Mouse (Mus musculus) MEL (cell line): ENCODE data around the gene Atp5l. TPM values are rescaled to one million over a fixed set of nuclear protein-coding genes. Genes with fewer than 3 reads are reported as not detected.

ENCODE experiments used
- DNase-seq: peaks from one replicate; pipeline ENCODE4 v3.0.0; 2011; ENCODE audit warnings: low read depth, low spot score
- H3K27ac ChIP-seq: 2 replicates; pipeline ENCODE4 v1.5.1; 2012; ENCODE audit warnings: low read depth, mild to moderate bottlenecking, control low read depth, low read length, moderate library complexity; ENCODE audit not compliant: control insufficient read depth
- H3K27me3 ChIP-seq, 2 experiments: fragments of 150-350 bp in 1 of 2; sonication (generic) in 1 of 2; 2 replicates each; pipeline ENCODE4 v1.6.1; 2012; ENCODE audit warnings: low read length in 2 of 2, mild to moderate bottlenecking in 2 of 2, improper control_type of control experiment in 1 of 2, moderate library complexity in 1 of 2; ENCODE audit not compliant: insufficient read depth in 2 of 2, control insufficient read depth in 1 of 2
- H3K36me3 ChIP-seq, 2 experiments: 2 replicates each; pipeline ENCODE4 v1.6.1; 2012 to 2014; ENCODE audit warnings: low read length in 2 of 2, improper control_type of control experiment in 1 of 2, inconsistent platforms in 1 of 2, mild to moderate bottlenecking in 1 of 2; ENCODE audit not compliant: insufficient read depth in 2 of 2, control insufficient read depth in 1 of 2
- H3K4me1 ChIP-seq, 2 experiments: fragments of 150-350 bp in 1 of 2; sonication (generic) in 1 of 2; 2 replicates each; pipeline ENCODE4 v1.6.1; 2012; ENCODE audit warnings: low read length in 2 of 2, improper control_type of control experiment in 1 of 2, mild to moderate bottlenecking in 1 of 2; ENCODE audit not compliant: insufficient read depth in 2 of 2, control insufficient read depth in 1 of 2
- H3K4me3 ChIP-seq, 2 experiments: fragments of 150-350 bp in 1 of 2; sonication (generic) in 1 of 2; 2 replicates each; pipeline ENCODE4 v1.5.1; 2012; ENCODE audit warnings: low read depth in 2 of 2, low read length in 2 of 2, mild to moderate bottlenecking in 2 of 2, moderate library complexity in 2 of 2, control low read depth in 1 of 2, improper control_type of control experiment in 1 of 2; ENCODE audit not compliant: control insufficient read depth in 1 of 2, insufficient read depth in 1 of 2
- H3K79me2 ChIP-seq: 2 replicates; pipeline ENCODE4 v1.6.1; 2012; ENCODE audit warnings: mild to moderate bottlenecking, low read length, moderate library complexity; ENCODE audit not compliant: control insufficient read depth, poor library complexity, insufficient read depth
- H3K9ac ChIP-seq: 2 replicates; pipeline ENCODE4 v1.6.1; 2012; ENCODE audit warnings: low read depth, mild to moderate bottlenecking, control low read depth, low read length, moderate library complexity; ENCODE audit not compliant: control insufficient read depth, poor library complexity, severe bottlenecking
- H3K9me3 ChIP-seq: fragments of 150-350 bp; sonication (generic); replicated peaks from 2 replicates; pipeline ENCODE4 v1.6.1; 2012; ENCODE audit warnings: mild to moderate bottlenecking, low read length, improper control_type of control experiment, moderate library complexity; ENCODE audit not compliant: insufficient read depth
- CHD1 ChIP-seq: IDR thresholded peaks from 2 replicates; pipeline ENCODE4 v1.6.1; 2012; ENCODE audit warnings: low read depth, mild to moderate bottlenecking, inconsistent platforms, low read length, improper control_type of control experiment
- CHD2 ChIP-seq: IDR thresholded peaks from 2 replicates; pipeline ENCODE4 v1.6.1; 2011; ENCODE audit warnings: low read length, improper control_type of control experiment
- CTCF ChIP-seq, 3 experiments: IDR thresholded peaks in 2 of 3; conservative IDR thresholded peaks in 1 of 3; 2 replicates each; pipeline ENCODE4 v1.5.1; 2011 to 2012; ENCODE audit warnings: low read length in 3 of 3, low read depth in 2 of 3, mild to moderate bottlenecking in 2 of 3, improper control_type of control experiment in 1 of 3, inconsistent platforms in 1 of 3, mixed read lengths in 1 of 3, moderate library complexity in 1 of 3; ENCODE audit not compliant: control insufficient read depth in 1 of 3, insufficient read depth in 1 of 3, poor library complexity in 1 of 3, severe bottlenecking in 1 of 3
- E2F4 ChIP-seq: IDR thresholded peaks from 2 replicates; pipeline ENCODE4 v1.6.1; 2011; ENCODE audit warnings: low read depth, low read length, improper control_type of control experiment, borderline replicate concordance
- ELF1 ChIP-seq: IDR thresholded peaks from 2 replicates; pipeline ENCODE4 v1.6.1; 2014; ENCODE audit warnings: low read depth, mild to moderate bottlenecking, inconsistent platforms, low read length, improper control_type of control experiment, moderate library complexity
- ETS1 ChIP-seq: IDR thresholded peaks from 2 replicates; pipeline ENCODE4 v1.6.1; 2012; ENCODE audit warnings: low read depth, mild to moderate bottlenecking, inconsistent platforms, low read length, improper control_type of control experiment, moderate library complexity
- HCFC1 ChIP-seq: IDR thresholded peaks from 2 replicates; pipeline ENCODE4 v1.6.1; 2012; ENCODE audit warnings: low read depth, mild to moderate bottlenecking, inconsistent platforms, low read length, improper control_type of control experiment, moderate library complexity
- JUND ChIP-seq: IDR thresholded peaks from 2 replicates; pipeline ENCODE4 v1.6.1; 2011; ENCODE audit warnings: low read depth, mild to moderate bottlenecking, improper control_type of control experiment, low read length
- KAT2A ChIP-seq: conservative IDR thresholded peaks from 2 replicates; pipeline ENCODE4 v1.6.1; 2012; ENCODE audit warnings: low read depth, low read length, improper control_type of control experiment, inconsistent platforms
- MAFK ChIP-seq: IDR thresholded peaks from 2 replicates; pipeline ENCODE4 v1.6.1; 2011; ENCODE audit warnings: low read depth, mild to moderate bottlenecking, low read length, improper control_type of control experiment, borderline replicate concordance
- MAX ChIP-seq: IDR thresholded peaks from 2 replicates; pipeline ENCODE4 v1.6.1; 2011; ENCODE audit warnings: low read length, improper control_type of control experiment
- MAZ ChIP-seq: IDR thresholded peaks from 2 replicates; pipeline ENCODE4 v1.6.1; 2012; ENCODE audit warnings: low read depth, mild to moderate bottlenecking, inconsistent platforms, low read length, improper control_type of control experiment
- MEF2A ChIP-seq: IDR thresholded peaks from 2 replicates; pipeline ENCODE4 v1.6.1; 2014; ENCODE audit warnings: low read depth, mild to moderate bottlenecking, inconsistent platforms, low read length, improper control_type of control experiment; ENCODE audit not compliant: poor library complexity, insufficient replicate concordance, severe bottlenecking; ENCODE audit errors: extremely low read depth
- MXI1 ChIP-seq: IDR thresholded peaks from 2 replicates; pipeline ENCODE4 v1.6.1; 2011; ENCODE audit warnings: mild to moderate bottlenecking, low read depth, low read length, improper control_type of control experiment
- MYB ChIP-seq: IDR thresholded peaks from 2 replicates; pipeline ENCODE4 v1.6.1; 2011; ENCODE audit warnings: mild to moderate bottlenecking, low read depth, low read length, improper control_type of control experiment
- MYC ChIP-seq: IDR thresholded peaks from 2 replicates; pipeline ENCODE4 v1.6.1; 2011; ENCODE audit warnings: low read depth, mild to moderate bottlenecking, low read length, improper control_type of control experiment, moderate library complexity
- NELFE ChIP-seq: IDR thresholded peaks from 2 replicates; pipeline ENCODE4 v1.6.1; 2011; ENCODE audit warnings: low read depth, low read length, improper control_type of control experiment
- NRF1 ChIP-seq: IDR thresholded peaks from 2 replicates; pipeline ENCODE4 v1.6.1; 2014; ENCODE audit warnings: low read depth, mild to moderate bottlenecking, inconsistent platforms, low read length, improper control_type of control experiment, moderate library complexity; ENCODE audit not compliant: poor library complexity, insufficient read depth, severe bottlenecking
- POLR2A ChIP-seq, 2 experiments: IDR thresholded peaks; 2 replicates each; pipeline ENCODE4 v1.6.1; 2011 to 2012; ENCODE audit warnings: low read length in 2 of 2, mild to moderate bottlenecking in 2 of 2, control low read depth in 1 of 2, improper control_type of control experiment in 1 of 2, low read depth in 1 of 2, moderate library complexity in 1 of 2; ENCODE audit not compliant: control insufficient read depth in 1 of 2, insufficient read depth in 1 of 2, poor library complexity in 1 of 2
- POLR2AphosphoS2 ChIP-seq: IDR thresholded peaks from 2 replicates; pipeline ENCODE4 v1.6.1; 2011; ENCODE audit warnings: low read length, improper control_type of control experiment
- POLR2AphosphoS5 ChIP-seq: IDR thresholded peaks from 2 replicates; pipeline ENCODE4 v1.6.1; 2012; ENCODE audit warnings: low read depth, borderline replicate concordance, mild to moderate bottlenecking, inconsistent platforms, low read length, moderate library complexity, mixed read lengths
- RAD21 ChIP-seq: IDR thresholded peaks from 2 replicates; pipeline ENCODE4 v1.6.1; 2011; ENCODE audit warnings: mild to moderate bottlenecking, low read depth, low read length, improper control_type of control experiment
- RCOR1 ChIP-seq: IDR thresholded peaks from 2 replicates; pipeline ENCODE4 v1.6.1; 2012; ENCODE audit warnings: low read depth, mild to moderate bottlenecking, inconsistent platforms, low read length, improper control_type of control experiment
- SIN3A ChIP-seq: IDR thresholded peaks from 2 replicates; pipeline ENCODE4 v1.6.1; 2012; ENCODE audit warnings: low read length, improper control_type of control experiment, inconsistent platforms
- SMC3 ChIP-seq: IDR thresholded peaks from 2 replicates; pipeline ENCODE4 v1.6.1; 2011; ENCODE audit warnings: low read depth, low read length, improper control_type of control experiment
- TBP ChIP-seq: IDR thresholded peaks from 2 replicates; pipeline ENCODE4 v1.8.0; 2011; ENCODE audit warnings: low read depth, low read length, improper control_type of control experiment
- TCF12 ChIP-seq: IDR thresholded peaks from 2 replicates; pipeline ENCODE4 v1.6.1; 2014; ENCODE audit warnings: low read depth, mild to moderate bottlenecking, inconsistent platforms, low read length, improper control_type of control experiment, moderate library complexity
- UBTF ChIP-seq: IDR thresholded peaks from 2 replicates; pipeline ENCODE4 v1.6.1; 2012; ENCODE audit warnings: low read depth, mild to moderate bottlenecking, inconsistent platforms, low read length, improper control_type of control experiment, moderate library complexity, borderline replicate concordance; ENCODE audit not compliant: insufficient read depth
- USF1 ChIP-seq: IDR thresholded peaks from 2 replicates; pipeline ENCODE4 v1.6.1; 2014; ENCODE audit warnings: low read depth, mild to moderate bottlenecking, inconsistent platforms, low read length, improper control_type of control experiment, moderate library complexity
- USF2 ChIP-seq, 2 experiments: IDR thresholded peaks; 2 replicates each; pipeline ENCODE4 v1.6.1; 2011 to 2012; ENCODE audit warnings: improper control_type of control experiment in 2 of 2, low read length in 2 of 2, borderline replicate concordance in 1 of 2, inconsistent platforms in 1 of 2, low read depth in 1 of 2, mild to moderate bottlenecking in 1 of 2; ENCODE audit not compliant: insufficient read depth in 1 of 2
- ZC3H11A ChIP-seq: IDR thresholded peaks from 2 replicates; pipeline ENCODE4 v1.6.1; 2012; ENCODE audit warnings: low read depth, mild to moderate bottlenecking, inconsistent platforms, low read length, improper control_type of control experiment
- polyA plus RNA-seq, 2 experiments: library from polyadenylated mRNA; stranded (reverse) in 1 of 2; unstranded in 1 of 2; fragments of >175 nt in 1 of 2; fragments of >200 nt in 1 of 2; gene quantifications; 2 replicates each; pipeline versions ENCODE4 v1.2.1 to v1.2.4; 2012; ENCODE audit warnings: low replicate concordance in 2 of 2, low read depth in 1 of 2; ENCODE audit not compliant: insufficient read length in 2 of 2, insufficient read depth in 1 of 2, missing spikeins in 1 of 2
- total RNA-seq: library from RNA; depleted of rRNA; stranded (reverse); fragments of 300-350 nt; gene quantifications from 2 replicates; pipeline ENCODE4 v1.2.3, GENCODE M21; 2012; rRNA removed

The Atp5l gene
- total RNA-seq (719 and 722 TPM in 2 replicates), polyA plus RNA-seq (100 to 1,000 TPM in 1 of 2 experiments, not detected in 1; 320 TPM)

- H3K4me1 ChIP-seq: peaks cover 2 to 9% of the 10 kb centered on the region in 2 experiments; a peak in 3 of 4 replicates
- peak; percentile 24; the same call in 1 of the 2 replicates for TF ChIP-seq MAZ
- peak; percentile 68 for TF ChIP-seq MXI1
- TF ChIP-seq E2F4: no peak
- no peak for TF ChIP-seq RCOR1
- TF ChIP-seq KAT2A: no peak; the same call in 1 of the 2 replicates
- TF ChIP-seq POLR2AphosphoS2: peak; percentile 25
- no peak; the same call in 1 of the 2 replicates for TF ChIP-seq TBP
- peak; percentile 89 for TF ChIP-seq HCFC1
- TF ChIP-seq RAD21: no peak
- 0 out of 2 replicates have a peak, but pooled peaks have one; percentile 32 for TF ChIP-seq POLR2AphosphoS5
- no peak for TF ChIP-seq MYB
- no peak for TF ChIP-seq ZC3H11A
- no peak for TF ChIP-seq JUND
- TF ChIP-seq USF2 (IDR thresholded peaks at IDR 0.05; ENCODE audit: borderline replicate concordance in 1 of 2, insufficient read depth in 1 of 2, low read depth in 1 of 2, low read length in 2 of 2): no peak
- no peak for TF ChIP-seq MYC
- no peak for TF ChIP-seq USF1
- peak; percentile 95 for TF ChIP-seq SIN3A
- peak; percentile 85 for TF ChIP-seq NELFE
- TF ChIP-seq ETS1: no peak
- peak; percentile 87 for TF ChIP-seq ELF1
- peak in 1 of 3 experiments; percentile 22; a peak in 1 of 6 replicates for TF ChIP-seq CTCF (IDR thresholded peaks at IDR 0.05 in 2 of 3, conservative IDR thresholded peaks at IDR 0.05 in 1 of 3; ENCODE audit: control insufficient read depth in 1 of 3, insufficient read depth in 1 of 3, low read depth in 2 of 3, low read length in 3 of 3, poor library complexity in 1 of 3, severe bottlenecking in 1 of 3)
- TF ChIP-seq MAX: peak; percentile 100
- TF ChIP-seq MEF2A: no peak
- no peak for TF ChIP-seq CHD2
- TF ChIP-seq UBTF: peak; percentile 28; the same call in 1 of the 2 replicates
- peak; percentile 57 to 76; a peak in 2 of 4 replicates for TF ChIP-seq POLR2A (IDR thresholded peaks at IDR 0.05; ENCODE audit: control insufficient read depth in 1 of 2, insufficient read depth in 1 of 2, low read depth in 1 of 2, low read length in 2 of 2, poor library complexity in 1 of 2)
- peak; percentile 71 for TF ChIP-seq NRF1
- no peak for TF ChIP-seq CHD1
- no peak for TF ChIP-seq MAFK
- no peak for TF ChIP-seq SMC3
- peak; percentile 20; the same call in 1 of the 2 replicates for TF ChIP-seq TCF12
- TF ChIP-seq, all 39 proteins: peak for 14
- Histone ChIP-seq H3K36me3 (peaks cover 2 to 14% of the 10 kb centered on the region in 2 experiments; a peak in 2 of 4 replicates), H3K9me3 (no peaks in the 10 kb centered on the region), H3K4me3 (peak within 1 kb of the TSS; percentile 97), H3K27ac (peak within 1 kb of the TSS; percentile 97), H3K9ac (peak within 1 kb of the TSS; percentile 96), H3K27me3 (no peaks in the 10 kb centered on the region), H3K79me2 (peaks cover 40% of the 10 kb centered on the region)
- DNase-seq: peak; percentile 98
Observed at GRCm38 (mm10) chr9:44920374-44921122, at the start of gene Atp5l. Gene Atp5l, minus strand, starts transcription at chr9:44920742.
